Mouse (Mus musculus) cortical plate, adult 2 months (tissue): ENCODE measurements around the gene Zeb2.

ENCODE experiments used
- CTCF ChIP-seq: fragments of 200-500 bp; IDR thresholded peaks from 2 replicates; pipeline ENCODE4 v1.5.1; 2011; ENCODE audit warnings: mild to moderate bottlenecking, control low read depth, low read length; ENCODE audit not compliant: insufficient read depth; ENCODE audit errors: extremely low read depth
- POLR2A ChIP-seq: fragments of 200-500 bp; IDR thresholded peaks from 2 replicates; pipeline ENCODE4 v1.6.1; 2011; ENCODE audit warnings: mild to moderate bottlenecking, low read length, control low read depth; ENCODE audit not compliant: insufficient read depth; ENCODE audit errors: extremely low read depth

GRCm38 (mm10) chr2:45116531-45117024 is 617 bp downstream of the Zeb2 start:
- TF ChIP-seq POLR2A (no peak), CTCF (no peak)
